Mouse (Mus musculus) myocyte (in vitro differentiated cells): ENCODE results near the gene Dixdc1. TPM values are rescaled to one million over a fixed set of nuclear protein-coding genes. Genes with fewer than 3 reads are reported as not detected.

Experiments
- H3K27me3 ChIP-seq: one replicate; pipeline ENCODE4 v1.6.1; 2011; ENCODE audit not compliant: control insufficient read depth, insufficient read depth, insufficient read length
- H3K36me3 ChIP-seq: one replicate; pipeline ENCODE4 v1.6.1; 2011; ENCODE audit not compliant: control insufficient read depth, insufficient read depth
- H3K4me2 ChIP-seq: one replicate; pipeline ENCODE4 v1.6.1; 2011; ENCODE audit warnings: low read depth, control low read depth
- H3K4me3 ChIP-seq: one replicate; pipeline ENCODE4 v1.5.1; 2011; ENCODE audit warnings: mild to moderate bottlenecking, control low read depth, moderate library complexity
- H3K79me2 ChIP-seq: one replicate; pipeline ENCODE4 v1.6.1; 2011; ENCODE audit not compliant: control insufficient read depth, insufficient read depth
- H3ac ChIP-seq: one replicate; pipeline ENCODE4 v1.6.1; 2011; ENCODE audit not compliant: control insufficient read depth, insufficient read length
- CEBPB ChIP-seq: IDR thresholded peaks from 2 replicates; pipeline ENCODE4 v1.6.1; 2011; ENCODE audit warnings: mild to moderate bottlenecking, moderate library complexity; ENCODE audit not compliant: poor library complexity, insufficient read depth, severe bottlenecking
- E2F4 ChIP-seq: IDR thresholded peaks from one replicate; pipeline ENCODE4 v1.6.1; 2011; ENCODE audit warnings: mild to moderate bottlenecking, control low read depth, moderate library complexity; ENCODE audit not compliant: insufficient read depth
- MAX ChIP-seq: IDR thresholded peaks from one replicate; pipeline ENCODE4 v1.6.1; 2011; ENCODE audit warnings: low read depth, mild to moderate bottlenecking, control low read depth
- MYOD1 ChIP-seq, 3 experiments: IDR thresholded peaks; one replicate each; pipeline ENCODE4 v1.6.1; 2011; ENCODE audit warnings: control low read depth in 2 of 3, low read depth in 2 of 3, mild to moderate bottlenecking in 2 of 3, moderate library complexity in 1 of 3; ENCODE audit not compliant: insufficient read length in 2 of 3, control insufficient read depth in 1 of 3
- MYOG ChIP-seq, 3 experiments: IDR thresholded peaks; one replicate each; pipeline ENCODE4 v1.6.1; 2011; ENCODE audit warnings: control low read depth in 2 of 3, low read depth in 2 of 3, mild to moderate bottlenecking in 2 of 3; ENCODE audit not compliant: insufficient read length in 2 of 3, control insufficient read depth in 1 of 3, insufficient read depth in 1 of 3
- POLR2A ChIP-seq: IDR thresholded peaks from one replicate; pipeline ENCODE4 v1.6.1; 2011; ENCODE audit warnings: low read depth, mild to moderate bottlenecking, control low read depth, moderate library complexity; ENCODE audit not compliant: insufficient read length
- POLR2AphosphoS2 ChIP-seq: IDR thresholded peaks from one replicate; pipeline ENCODE4 v1.6.1; 2011; ENCODE audit warnings: low read depth, control low read depth; ENCODE audit not compliant: insufficient read length
- REST ChIP-seq: IDR thresholded peaks from one replicate; pipeline ENCODE4 v1.6.1; 2011; ENCODE audit warnings: mild to moderate bottlenecking, control low read depth, moderate library complexity; ENCODE audit not compliant: insufficient read depth, insufficient read length
- SRF ChIP-seq: IDR thresholded peaks from one replicate; pipeline ENCODE4 v1.6.1; 2011; ENCODE audit warnings: low read depth; ENCODE audit not compliant: control insufficient read depth, insufficient read length
- TCF12 ChIP-seq: IDR thresholded peaks from one replicate; pipeline ENCODE4 v1.6.1; 2011; ENCODE audit warnings: mild to moderate bottlenecking, control low read depth; ENCODE audit not compliant: poor library complexity, insufficient read depth, severe bottlenecking
- TCF3 ChIP-seq: IDR thresholded peaks from one replicate; pipeline ENCODE4 v1.6.1; 2011; ENCODE audit warnings: low read depth, control low read depth; ENCODE audit not compliant: insufficient read length
- USF1 ChIP-seq: IDR thresholded peaks from one replicate; pipeline ENCODE4 v1.6.1; 2011; ENCODE audit warnings: low read depth, mild to moderate bottlenecking, control low read depth, moderate library complexity
- polyA plus RNA-seq: library from polyadenylated mRNA; unstranded; fragments of >200 nt; fragmentation: generic; extraction: Trizol; gene quantifications from one replicate; pipeline ENCODE4 v1.2.1, GENCODE M21; 2012; ENCODE audit warnings: missing spikeins

Gene Dixdc1
- polyA plus RNA-seq, 1 experiment, result 1.1 TPM

GRCm38 (mm10) chr9:50725921-50726590 is 13.3 kb downstream of the Dixdc1 start:
- Histone ChIP-seq H3K79me2 (no peaks in the 10 kb centered on the region), H3K36me3 (no peaks in the 10 kb centered on the region), H3K27me3 (no peaks in the 10 kb centered on the region), H3K4me2 (no peak overlapping the region), H3K4me3 (no peak overlapping the region), H3ac (no peak overlapping the region)
- TF ChIP-seq CEBPB (no peak), MAX (no peak)

GRCm38 (mm10) chr9:50724661-50725330 is 14.5 kb downstream of the Dixdc1 start:
- H3K27me3 ChIP-seq, result no peaks in the 10 kb centered on the region
- TF ChIP-seq POLR2A (no peak), CEBPB (no peak), E2F4 (no peak)
- H3K36me3 ChIP-seq, result no peaks in the 10 kb centered on the region
- no peaks in the 10 kb centered on the region for H3K79me2 ChIP-seq
- H3ac ChIP-seq, result no peak overlapping the region
- no peak overlapping the region for H3K4me3 ChIP-seq
- no peak overlapping the region for H3K4me2 ChIP-seq

- no peaks in the 10 kb centered on the region for H3K36me3 ChIP-seq
- H3K4me2 ChIP-seq, result no peak overlapping the region
- no peaks in the 10 kb centered on the region for H3K27me3 ChIP-seq
- H3ac ChIP-seq, result no peak overlapping the region
- no peak for TF ChIP-seq MAX
- TF ChIP-seq MYOD1 (IDR thresholded peaks at IDR 0.05; ENCODE audit: control insufficient read depth in 1 of 3, insufficient read length in 2 of 3, low read depth in 2 of 3), result peak in 2 of 3 experiments; percentile 65 to 79
- H3K4me3 ChIP-seq, result no peak overlapping the region
- no peaks in the 10 kb centered on the region for H3K79me2 ChIP-seq
These were observed 15.2 kb downstream of the Dixdc1 start for GRCm38 (mm10) chr9:50724147-50724546.

GRCm38 (mm10) chr9:50723406-50723805 is 15.9 kb downstream of the Dixdc1 start:
- Histone ChIP-seq H3ac (no peak overlapping the region), H3K36me3 (no peaks in the 10 kb centered on the region), H3K79me2 (no peaks in the 10 kb centered on the region), H3K4me3 (no peak overlapping the region), H3K4me2 (peak overlapping the region; percentile 56), H3K27me3 (no peaks in the 10 kb centered on the region)
- no peak for TF ChIP-seq POLR2A

GRCm38 (mm10) chr9:50722451-50722911 is 16.8 kb downstream of the Dixdc1 start:
- Histone ChIP-seq H3K27me3 (no peaks in the 10 kb centered on the region), H3ac (no peak overlapping the region), H3K4me2 (no peak overlapping the region), H3K4me3 (no peak overlapping the region), H3K79me2 (no peaks in the 10 kb centered on the region), H3K36me3 (no peaks in the 10 kb centered on the region)
- peak in 2 of 3 experiments; percentile 32 to 41 for TF ChIP-seq MYOD1 (IDR thresholded peaks at IDR 0.05; ENCODE audit: control insufficient read depth in 1 of 3, insufficient read length in 2 of 3, low read depth in 2 of 3)
- no peak for TF ChIP-seq TCF3

GRCm38 (mm10) chr9:50721061-50721460 is 18.3 kb downstream of the Dixdc1 start:
- Histone ChIP-seq H3K4me2 (no peak overlapping the region), H3ac (no peak overlapping the region), H3K36me3 (no peaks in the 10 kb centered on the region), H3K27me3 (no peaks in the 10 kb centered on the region), H3K79me2 (no peaks in the 10 kb centered on the region), H3K4me3 (no peak overlapping the region)
- TF ChIP-seq CEBPB (no peak), MYOD1 (IDR thresholded peaks at IDR 0.05; ENCODE audit: control insufficient read depth in 1 of 3, insufficient read length in 2 of 3, low read depth in 2 of 3) (no peak), TCF3 (no peak), REST (no peak), SRF (no peak), POLR2AphosphoS2 (no peak)

- Histone ChIP-seq H3K36me3 (no peaks in the 10 kb centered on the region), H3K4me2 (no peak overlapping the region), H3ac (no peak overlapping the region), H3K27me3 (no peaks in the 10 kb centered on the region), H3K4me3 (no peak overlapping the region), H3K79me2 (no peaks in the 10 kb centered on the region)
- TF ChIP-seq TCF3 (no peak), MYOG (IDR thresholded peaks at IDR 0.05; ENCODE audit: control insufficient read depth in 1 of 3, insufficient read depth in 1 of 3, insufficient read length in 2 of 3, low read depth in 2 of 3) (no peak), TCF12 (no peak), MAX (no peak), REST (no peak), USF1 (no peak), MYOD1 (IDR thresholded peaks at IDR 0.05; ENCODE audit: control insufficient read depth in 1 of 3, insufficient read length in 2 of 3, low read depth in 2 of 3) (no peak), E2F4 (no peak), SRF (no peak), POLR2AphosphoS2 (no peak), CEBPB (no peak), POLR2A (no peak)
These were observed 20.4 kb downstream of the Dixdc1 start for GRCm38 (mm10) chr9:50718878-50719277.
